Mouse (Mus musculus) midbrain, embryonic 13.5 days (tissue): ENCODE measurements around the gene Gm47996. TPM values are rescaled to one million over a fixed set of nuclear protein-coding genes. Genes with fewer than 3 reads are reported as not detected.

Source experiments
- ATAC-seq: fragments of 200-750 bp; cut with Nextera tagmentation; 2 replicates; pipeline ENCODE4 v1.8.0; 2017; ENCODE audit warnings: mild to moderate bottlenecking, moderate TSS enrichment, moderate library complexity
- H3K27ac ChIP-seq: fragments of 300-500 bp; sonication (generic); 2 replicates; pipeline ENCODE4 v1.5.1; 2015; ENCODE audit warnings: inconsistent platforms, mild to moderate bottlenecking, moderate library complexity
- H3K27me3 ChIP-seq: fragments of 300-500 bp; sonication (generic); 2 replicates; pipeline ENCODE4 v1.6.1; 2015; ENCODE audit warnings: mild to moderate bottlenecking, inconsistent platforms
- H3K36me3 ChIP-seq: fragments of 300-500 bp; sonication (generic); 2 replicates; pipeline ENCODE4 v1.6.1; 2015; ENCODE audit warnings: mild to moderate bottlenecking, inconsistent platforms
- H3K4me1 ChIP-seq: fragments of 300-500 bp; sonication (generic); replicated peaks from 2 replicates; pipeline ENCODE4 v1.6.1; 2015; ENCODE audit warnings: inconsistent platforms
- H3K4me2 ChIP-seq: fragments of 300-500 bp; sonication (generic); replicated peaks from 2 replicates; pipeline ENCODE4 v1.6.1; 2015; ENCODE audit warnings: moderate library complexity, mild to moderate bottlenecking, inconsistent platforms
- H3K4me3 ChIP-seq: fragments of 300-500 bp; sonication (generic); replicated peaks from 2 replicates; pipeline ENCODE4 v1.5.1; 2015; ENCODE audit warnings: mild to moderate bottlenecking, inconsistent platforms
- H3K9ac ChIP-seq: fragments of 300-500 bp; sonication (generic); replicated peaks from 2 replicates; pipeline ENCODE4 v1.6.1; 2015; ENCODE audit warnings: mild to moderate bottlenecking, inconsistent platforms
- H3K9me3 ChIP-seq: fragments of 300-500 bp; sonication (generic); 2 replicates; pipeline ENCODE4 v1.6.1; 2016; ENCODE audit warnings: mild to moderate bottlenecking, inconsistent platforms
- WGBS: fragments of 180-500 bp; shearing (Covaris S2); methylation state at CpG from one replicate; pipeline ENCODE4 v1.1.7; 2015; 5-methylcytosine and 5-hydroxymethylcytosine counted together
- polyA plus RNA-seq: library from polyadenylated mRNA; unstranded; fragments of >200 nt; fragmentation: Nextera tagmentation; extraction: Ambion mirVana; gene quantifications from 2 replicates; pipeline ENCODE4 v1.2.1, GENCODE M21; 2015

Gm47996 gene
- polyA plus RNA-seq, 1 experiment from 2014 or later: not detected

DNA sequence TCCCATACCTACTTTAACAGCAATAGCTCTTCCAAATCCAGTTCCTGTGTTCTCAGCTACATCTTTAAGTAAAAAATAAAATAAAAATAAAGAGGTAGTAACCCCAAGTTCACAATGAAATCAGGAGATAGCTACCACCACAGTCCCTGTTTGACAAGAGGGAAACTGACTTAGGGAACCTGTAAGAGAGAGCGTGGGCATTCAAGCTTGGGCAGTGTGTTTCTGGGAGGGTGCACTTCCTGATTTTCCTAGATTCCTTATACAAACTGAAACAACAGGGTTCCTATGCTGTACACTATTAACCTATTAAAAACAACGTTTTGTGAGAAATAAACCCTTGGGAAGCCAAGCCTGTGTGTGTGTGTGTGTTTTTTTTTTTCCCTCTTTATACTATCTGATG lies 4.9 kb downstream of the Gm47996 start:
- Histone ChIP-seq H3K4me3 (no peak overlapping the region), H3K27ac (no peak overlapping the region), H3K27me3 (no peaks in the 10 kb centered on the region), H3K4me2 (no peak overlapping the region), H3K9ac (no peak overlapping the region), H3K4me1 (no peaks in the 10 kb centered on the region), H3K9me3 (no peaks in the 10 kb centered on the region), H3K36me3 (no peaks in the 10 kb centered on the region)
- WGBS: 83% methylated on average over 2 of the region's 2 CpGs
- ATAC-seq: no peak

DNA sequence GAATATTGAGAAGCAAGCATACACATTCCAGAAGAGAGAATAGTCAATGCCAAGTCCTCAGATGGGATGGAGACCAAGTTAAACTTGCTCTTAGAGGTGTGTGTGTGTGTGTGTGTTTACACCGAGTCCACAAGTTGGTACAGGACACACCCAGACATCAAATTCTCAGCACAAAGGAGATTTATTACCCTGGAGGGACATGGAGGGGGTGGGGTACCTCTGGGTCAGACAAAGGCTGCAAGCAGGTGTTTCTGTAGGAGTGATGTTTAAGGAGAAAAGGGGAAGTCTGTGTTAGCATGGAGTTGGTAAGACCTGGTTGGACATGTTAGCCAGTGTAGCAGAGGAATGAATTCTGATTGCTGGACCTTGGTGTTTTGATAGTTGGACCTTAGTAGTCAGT lies 6.1 kb downstream of the Gm47996 start:
- no peaks in the 10 kb centered on the region for H3K36me3 ChIP-seq
- H3K9me3 ChIP-seq: no peaks in the 10 kb centered on the region
- no peak overlapping the region for H3K9ac ChIP-seq
- no peaks in the 10 kb centered on the region for H3K4me1 ChIP-seq
- H3K27ac ChIP-seq: no peak overlapping the region
- no peak overlapping the region for H3K4me3 ChIP-seq
- ATAC-seq: no peak
- H3K27me3 ChIP-seq: no peaks in the 10 kb centered on the region
- H3K4me2 ChIP-seq: no peak overlapping the region
- 69% methylated on average over 1 of the region's 1 CpGs for WGBS

DNA sequence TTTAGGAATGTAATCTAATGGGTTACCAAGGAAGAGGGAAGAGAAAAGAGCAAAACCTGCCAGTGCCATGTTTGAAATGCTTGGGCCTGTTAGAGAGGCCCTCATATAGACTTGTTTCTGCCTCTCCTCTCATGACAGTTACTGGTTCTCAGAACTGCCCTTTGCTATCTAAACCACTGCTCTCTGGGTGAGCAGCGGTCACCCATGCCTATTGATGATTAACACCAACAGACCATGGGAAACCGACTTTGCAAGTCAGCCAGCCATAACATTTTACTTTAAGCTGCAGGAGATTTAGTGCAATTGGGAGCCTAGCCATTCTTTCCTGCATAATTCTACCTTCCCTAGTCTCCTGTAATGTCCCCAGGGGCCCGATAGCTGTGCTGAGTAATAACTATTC lies 6.5 kb downstream of the Gm47996 start:
- H3K36me3 ChIP-seq: no peaks in the 10 kb centered on the region
- H3K9me3 ChIP-seq: no peaks in the 10 kb centered on the region
- H3K27me3 ChIP-seq: no peaks in the 10 kb centered on the region
- H3K4me3 ChIP-seq: no peak overlapping the region
- H3K4me1 ChIP-seq: no peaks in the 10 kb centered on the region
- H3K4me2 ChIP-seq: no peak overlapping the region
- H3K27ac ChIP-seq: no peak overlapping the region
- WGBS: 57% methylated on average over 3 of the region's 3 CpGs
- ATAC-seq: no peak
- H3K9ac ChIP-seq: no peak overlapping the region

DNA sequence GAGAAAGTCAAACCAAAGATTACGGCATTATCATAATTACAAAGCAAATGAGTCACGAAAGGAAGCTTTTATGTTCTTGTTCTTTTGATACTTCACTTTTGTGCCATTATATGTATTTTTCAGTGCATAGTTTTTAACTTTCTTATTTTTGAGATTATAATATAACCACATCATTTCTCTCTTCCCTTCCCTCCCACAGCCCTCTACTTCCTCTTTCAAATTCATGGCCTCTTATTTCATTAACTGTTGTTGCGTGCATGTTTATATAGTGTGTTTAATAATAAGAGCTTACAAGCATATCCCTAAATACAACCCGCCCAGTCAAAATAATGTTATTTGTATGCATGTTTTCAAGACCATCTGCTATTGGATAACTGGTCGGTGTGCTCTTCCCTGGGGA lies 9.1 kb downstream of the Gm47996 start:
- ATAC-seq: no peak
- WGBS: 89% methylated on average over 5 of the region's 5 CpGs
- no peak overlapping the region for H3K9ac ChIP-seq
- no peak overlapping the region for H3K4me2 ChIP-seq
- no peaks in the 10 kb centered on the region for H3K27me3 ChIP-seq
- H3K27ac ChIP-seq: no peak overlapping the region
- no peaks in the 10 kb centered on the region for H3K36me3 ChIP-seq
- H3K4me3 ChIP-seq: no peak overlapping the region
- no peaks in the 10 kb centered on the region for H3K9me3 ChIP-seq
- no peaks in the 10 kb centered on the region for H3K4me1 ChIP-seq

DNA sequence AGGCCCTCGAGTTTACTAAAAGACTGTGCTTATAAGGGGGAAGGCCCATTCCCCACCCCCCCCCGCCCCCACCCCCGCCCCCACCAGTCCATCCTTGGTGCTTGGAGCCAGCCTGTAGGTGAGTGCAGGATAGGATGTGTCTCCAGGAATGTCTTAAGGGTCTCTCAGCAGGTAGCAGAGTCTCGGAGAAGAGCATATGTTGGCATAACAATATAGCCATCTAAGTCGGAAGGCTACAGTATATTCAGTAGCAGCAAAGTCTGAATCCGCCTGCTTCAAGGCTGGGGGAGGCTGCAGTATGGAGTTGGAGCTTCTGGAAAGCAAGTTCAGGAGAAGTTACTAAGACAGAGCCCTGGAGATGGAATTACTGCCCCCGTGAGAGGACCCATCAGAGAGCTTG lies 10.2 kb downstream of the Gm47996 start:
- Histone ChIP-seq H3K27ac (no peak overlapping the region), H3K9me3 (no peaks in the 10 kb centered on the region), H3K27me3 (no peaks in the 10 kb centered on the region), H3K4me3 (no peak overlapping the region), H3K4me1 (no peaks in the 10 kb centered on the region), H3K4me2 (no peak overlapping the region), H3K36me3 (no peaks in the 10 kb centered on the region), H3K9ac (no peak overlapping the region)
- no peak for ATAC-seq
- 74% methylated on average over 7 of the region's 7 CpGs for WGBS

DNA sequence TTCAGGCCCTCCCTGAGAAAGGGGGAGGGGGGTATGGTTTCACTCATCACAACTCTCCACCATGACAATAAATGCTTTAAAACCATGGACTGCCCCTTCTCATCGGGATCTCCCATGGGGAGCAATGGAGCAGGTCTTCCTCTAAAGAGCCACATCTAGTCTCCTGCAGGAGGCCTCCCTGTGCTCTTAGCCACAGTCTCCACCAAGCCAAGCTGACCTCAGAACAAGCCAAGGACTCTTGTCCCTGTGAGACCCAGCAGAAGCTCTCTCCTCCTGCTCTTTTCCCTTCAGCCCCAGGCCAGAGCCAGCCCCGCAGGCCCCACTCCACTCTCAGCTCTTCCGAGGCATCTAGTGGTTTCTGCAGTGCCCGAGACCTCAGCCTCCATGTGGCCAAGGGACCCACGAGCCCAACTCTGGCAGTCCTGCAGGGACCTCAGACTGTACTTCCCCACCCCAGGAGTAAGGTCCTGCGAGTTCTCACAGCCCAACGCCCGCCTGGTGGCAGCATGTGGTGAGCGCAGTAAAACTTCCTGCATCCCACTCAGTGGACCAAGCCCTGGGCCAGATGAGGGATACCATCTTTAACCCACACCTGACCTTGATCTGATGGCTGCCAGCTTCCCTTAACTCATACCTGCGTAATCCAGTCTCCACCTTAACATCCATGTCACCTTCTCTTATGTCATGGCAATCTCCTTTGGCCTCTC lies 12.8 kb downstream of the Gm47996 start:
- Histone ChIP-seq H3K4me1 (no peaks in the 10 kb centered on the region), H3K9me3 (no peaks in the 10 kb centered on the region), H3K27me3 (no peaks in the 10 kb centered on the region), H3K9ac (no peak overlapping the region), H3K4me3 (no peak overlapping the region), H3K27ac (no peak overlapping the region), H3K4me2 (no peak overlapping the region), H3K36me3 (no peaks in the 10 kb centered on the region)
- ATAC-seq: no peak
- WGBS: 90% methylated on average over 10 of the region's 10 CpGs

DNA sequence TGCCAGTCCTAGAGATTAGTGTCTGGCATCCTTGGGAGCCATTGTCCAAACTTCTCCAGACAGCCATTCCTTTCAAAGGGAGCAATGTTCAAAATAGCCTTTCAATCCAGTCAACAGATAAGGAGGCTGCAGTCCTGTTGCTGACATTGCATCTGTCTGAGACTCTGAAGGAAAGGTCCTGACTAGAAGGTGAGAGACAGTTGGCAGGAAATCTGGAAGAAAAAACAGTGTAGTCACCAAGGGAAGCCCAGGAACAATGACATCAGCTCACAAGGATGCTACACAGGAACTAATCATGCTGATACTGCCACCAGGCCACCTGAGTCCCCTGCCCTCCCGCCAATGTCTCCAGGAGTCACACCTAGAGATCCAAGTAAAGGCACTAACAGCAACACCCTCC lies 13.4 kb downstream of the Gm47996 start:
- no peaks in the 10 kb centered on the region for H3K27me3 ChIP-seq
- WGBS: 79% methylated on average over 1 of the region's 1 CpGs

DNA sequence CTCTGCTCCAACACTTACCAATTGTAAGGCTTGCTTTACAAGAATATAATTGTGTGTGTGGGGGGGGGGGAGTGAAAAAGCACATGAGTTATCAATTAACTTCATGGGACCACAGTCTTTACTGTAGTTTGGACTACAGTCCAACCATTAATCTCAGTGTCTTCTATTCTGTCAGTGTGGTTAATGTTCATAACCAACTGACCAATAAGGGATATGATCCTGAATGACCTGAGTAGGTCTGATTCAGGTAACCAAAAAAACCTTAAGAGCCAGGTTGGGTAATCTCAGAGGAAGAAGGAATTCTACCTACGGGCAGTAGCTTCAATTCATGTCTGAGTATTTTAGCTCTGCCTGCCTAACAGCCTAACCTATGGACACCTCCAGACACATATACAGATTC lies 14.6 kb downstream of the Gm47996 start:
- no peak overlapping the region for H3K27ac ChIP-seq
- H3K4me3 ChIP-seq: no peak overlapping the region
- no peaks in the 10 kb centered on the region for H3K9me3 ChIP-seq
- H3K27me3 ChIP-seq: no peaks in the 10 kb centered on the region
- H3K36me3 ChIP-seq: no peaks in the 10 kb centered on the region
- ATAC-seq: no peak
- no peak overlapping the region for H3K9ac ChIP-seq
- H3K4me1 ChIP-seq: no peaks in the 10 kb centered on the region
- H3K4me2 ChIP-seq: no peak overlapping the region
- WGBS: 93% methylated on average over 1 of the region's 1 CpGs

More for the DNA sequence above, 13.4 kb downstream of the Gm47996 start:
- Histone ChIP-seq H3K9ac (no peak overlapping the region), H3K9me3 (no peaks in the 10 kb centered on the region), H3K4me3 (no peak overlapping the region), H3K27ac (no peak overlapping the region), H3K4me2 (no peak overlapping the region), H3K36me3 (no peaks in the 10 kb centered on the region), H3K4me1 (no peaks in the 10 kb centered on the region)
- no peak for ATAC-seq

DNA sequence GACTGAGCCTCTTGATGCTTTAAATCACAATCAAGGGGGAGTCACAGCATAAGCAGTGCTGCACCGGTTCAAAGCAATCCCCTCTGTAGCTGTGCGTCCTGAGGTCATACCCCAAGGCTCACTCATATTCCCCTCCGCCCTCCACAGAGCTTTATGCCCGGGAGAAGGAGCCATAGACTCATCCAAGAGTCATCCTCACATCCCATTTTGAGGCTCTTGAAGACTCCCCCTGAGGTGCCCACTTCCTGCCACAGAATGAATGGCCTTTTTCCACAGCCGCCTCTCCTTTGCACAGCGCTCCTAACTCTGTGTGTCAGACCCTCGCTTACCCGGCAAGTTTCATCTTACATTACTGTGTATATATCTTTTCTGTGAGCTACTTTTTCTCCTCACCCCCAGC lies 17.6 kb downstream of the Gm47996 start:
- no peak overlapping the region for H3K4me2 ChIP-seq
- H3K36me3 ChIP-seq: no peaks in the 10 kb centered on the region
- no peak overlapping the region for H3K27ac ChIP-seq
- no peaks in the 10 kb centered on the region for H3K27me3 ChIP-seq
- 89% methylated on average over 8 of the region's 8 CpGs for WGBS
- no peaks in the 10 kb centered on the region for H3K4me1 ChIP-seq
- no peak for ATAC-seq
- no peak overlapping the region for H3K4me3 ChIP-seq
- H3K9me3 ChIP-seq: no peaks in the 10 kb centered on the region; the same call in 1 of the 2 replicates
- H3K9ac ChIP-seq: no peak overlapping the region

DNA sequence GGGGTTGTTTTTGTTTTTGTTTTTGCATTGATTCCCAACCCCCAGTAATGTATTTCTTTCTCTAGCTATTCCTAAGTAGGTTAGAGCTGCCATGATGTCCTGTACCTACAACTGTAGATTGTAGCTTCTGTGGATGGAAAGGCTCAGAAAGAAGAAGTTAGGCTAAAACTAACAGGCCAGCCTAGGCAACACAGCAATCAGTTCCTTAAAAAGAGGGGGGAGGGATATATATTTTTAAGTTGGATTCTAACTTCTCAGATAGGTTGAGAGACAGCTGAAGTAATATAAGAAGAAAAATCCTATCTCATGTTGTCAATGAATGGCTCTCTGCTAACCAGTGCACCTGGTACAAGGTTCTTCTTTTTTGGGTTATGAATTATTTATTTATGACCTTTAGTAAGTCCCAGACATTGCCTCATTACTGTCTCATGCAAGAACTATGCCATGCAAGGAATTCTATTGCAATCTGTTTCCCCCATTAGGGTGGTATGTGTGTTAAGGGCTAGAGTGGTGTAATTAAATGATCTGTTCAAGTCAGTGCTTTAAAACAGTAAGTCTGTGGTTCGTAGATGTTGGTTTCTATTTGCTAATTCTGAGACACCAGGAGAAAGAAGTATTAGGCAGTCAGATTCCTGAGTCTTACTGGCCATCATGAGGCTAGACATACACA lies 18.5 kb downstream of the Gm47996 start:
- no peak overlapping the region for H3K9ac ChIP-seq
- WGBS: 63% methylated on average over 1 of the region's 1 CpGs
- no peak for ATAC-seq

DNA sequence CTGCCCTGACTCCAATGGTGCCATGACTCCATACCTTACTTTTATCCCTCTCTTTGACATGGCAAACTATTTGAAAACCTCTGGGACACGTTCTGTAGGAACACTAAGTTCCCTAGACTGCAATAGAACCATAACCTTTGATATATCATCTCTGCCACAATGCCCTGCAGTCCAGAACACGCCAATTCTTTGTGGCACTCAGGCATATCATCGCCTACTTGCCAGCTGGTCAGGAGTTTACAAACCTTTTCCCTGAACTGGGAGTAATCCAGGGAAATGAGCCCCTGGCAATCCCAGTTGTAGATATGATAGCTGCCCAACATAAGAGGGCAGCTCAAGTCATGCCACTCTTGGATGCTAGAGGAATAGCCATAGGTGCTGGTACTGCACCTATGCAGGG lies 22.4 kb downstream of the Gm47996 start:
- ATAC-seq: no peak
- H3K27me3 ChIP-seq: no peaks in the 10 kb centered on the region
- no peak overlapping the region for H3K4me2 ChIP-seq
- no peak overlapping the region for H3K27ac ChIP-seq
- H3K4me3 ChIP-seq: no peak overlapping the region
- no peak overlapping the region for H3K9ac ChIP-seq
- 84% methylated on average over 3 of the region's 3 CpGs for WGBS
- H3K4me1 ChIP-seq: peaks cover 11% of the 10 kb centered on the region; the same call in 1 of the 2 replicates
- no peaks in the 10 kb centered on the region; the same call in 1 of the 2 replicates for H3K9me3 ChIP-seq
- H3K36me3 ChIP-seq: no peaks in the 10 kb centered on the region

More for the DNA sequence above, 18.5 kb downstream of the Gm47996 start:
- Histone ChIP-seq H3K4me1 (no peaks in the 10 kb centered on the region), H3K27ac (no peak overlapping the region), H3K4me3 (no peak overlapping the region), H3K9me3 (no peaks in the 10 kb centered on the region; the same call in 1 of the 2 replicates), H3K36me3 (no peaks in the 10 kb centered on the region), H3K27me3 (no peaks in the 10 kb centered on the region), H3K4me2 (no peak overlapping the region)

DNA sequence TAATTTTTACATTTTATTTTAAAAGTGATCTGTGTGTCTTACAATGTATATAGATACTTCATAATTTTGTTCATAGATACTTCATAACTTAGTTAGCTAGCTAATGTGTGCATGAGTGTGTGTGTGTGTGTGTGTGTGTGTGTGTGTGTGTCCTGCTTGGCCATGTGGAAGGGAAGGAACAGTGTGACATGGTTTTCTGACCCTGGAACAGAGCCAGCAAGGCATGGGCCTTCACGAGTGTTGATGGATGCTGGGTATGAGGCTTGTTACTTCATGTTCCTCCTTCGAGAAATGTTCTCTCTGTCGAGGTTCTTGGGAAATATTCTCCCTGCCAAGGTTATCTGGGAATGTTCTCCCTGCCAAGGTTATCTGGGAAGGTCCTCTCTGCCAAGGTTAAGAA lies 23.8 kb downstream of the Gm47996 start:
- ATAC-seq: no peak
- 96% methylated on average over 3 of the region's 3 CpGs for WGBS
- Histone ChIP-seq H3K9me3 (no peaks in the 10 kb centered on the region; the same call in 1 of the 2 replicates), H3K4me3 (no peak overlapping the region), H3K27ac (no peak overlapping the region), H3K4me1 (peaks cover 11% of the 10 kb centered on the region; the same call in 1 of the 2 replicates), H3K27me3 (no peaks in the 10 kb centered on the region), H3K9ac (no peak overlapping the region), H3K4me2 (no peak overlapping the region), H3K36me3 (no peaks in the 10 kb centered on the region)
